Mouse (Mus musculus): ENCODE measurements around the gene 5730596B20Rik. TPM values are rescaled to one million over a fixed set of nuclear protein-coding genes. Genes with fewer than 3 reads are reported as not detected.

Gene 5730596B20Rik
- polyA plus RNA-seq, 1 experiment from 2014 or later, result 3.4 TPM

GRCm38 (mm10) chr6:52189172-52189591 lies 11.9 kb downstream of the 5730596B20Rik start:
- H3K9me3 ChIP-seq (ENCODE audit: control insufficient read depth, low read length), result no peaks in the 10 kb centered on the region
- 11% methylated on average over 5 of the region's 5 CpGs for WGBS
- peak overlapping the region; percentile 63 for H3K27ac ChIP-seq (ENCODE audit: low read depth, low read length)
- H3K4me3 ChIP-seq (ENCODE audit: low read length), result peak overlapping the region; percentile 18
- ATAC-seq, result no peak
- H3K36me3 ChIP-seq (ENCODE audit: control insufficient read depth, insufficient read depth, low read length), result no peaks in the 10 kb centered on the region
- peaks cover 41% of the 10 kb centered on the region for H3K27me3 ChIP-seq (replicated peaks; ENCODE audit: control insufficient read depth, insufficient read depth, low read length)
- H3K9ac ChIP-seq (ENCODE audit: low read depth, low read length), result peak overlapping the region; percentile 2
- no peaks in the 10 kb centered on the region; the same call in none of the 2 replicates for H3K4me1 ChIP-seq (ENCODE audit: control insufficient read depth, insufficient read depth, low read depth, low read length)
- H3K4me2 ChIP-seq (ENCODE audit: low read length), result peak overlapping the region; percentile 67

- peak overlapping the region; percentile 52 for H3K4me3 ChIP-seq (ENCODE audit: low read length)
- no peak for ATAC-seq
- no peaks in the 10 kb centered on the region; the same call in none of the 2 replicates for H3K4me1 ChIP-seq (ENCODE audit: control insufficient read depth, insufficient read depth, low read depth, low read length)
- no peaks in the 10 kb centered on the region for H3K36me3 ChIP-seq (ENCODE audit: control insufficient read depth, insufficient read depth, low read length)
- peak overlapping the region; percentile 13; the same call in 1 of the 2 replicates for H3K9ac ChIP-seq (ENCODE audit: low read depth, low read length)
- peak overlapping the region; percentile 92 for H3K27ac ChIP-seq (ENCODE audit: low read depth, low read length)
- H3K9me3 ChIP-seq (ENCODE audit: control insufficient read depth, low read length), result no peaks in the 10 kb centered on the region
- H3K27me3 ChIP-seq (replicated peaks; ENCODE audit: control insufficient read depth, insufficient read depth, low read length), result peaks cover 45% of the 10 kb centered on the region
- H3K4me2 ChIP-seq (ENCODE audit: low read length), result peak overlapping the region; percentile 67
- 14% methylated on average over 8 of the region's 8 CpGs for WGBS
Measured at GRCm38 (mm10) chr6:52189909-52190308, 12.6 kb downstream of the 5730596B20Rik start.

- no peak for ATAC-seq
- Histone ChIP-seq H3K4me1 (ENCODE audit: control insufficient read depth, insufficient read depth, low read depth, low read length) (no peaks in the 10 kb centered on the region; the same call in none of the 2 replicates), H3K4me3 (ENCODE audit: low read length) (peak overlapping the region; percentile 52), H3K27ac (ENCODE audit: low read depth, low read length) (peak overlapping the region; percentile 92), H3K9me3 (ENCODE audit: control insufficient read depth, low read length) (no peaks in the 10 kb centered on the region), H3K4me2 (ENCODE audit: low read length) (peak overlapping the region; percentile 67), H3K9ac (ENCODE audit: low read depth, low read length) (peak overlapping the region; percentile 72), H3K27me3 (replicated peaks; ENCODE audit: control insufficient read depth, insufficient read depth, low read length) (peaks cover 47% of the 10 kb centered on the region), H3K36me3 (ENCODE audit: control insufficient read depth, insufficient read depth, low read length) (no peaks in the 10 kb centered on the region)
- WGBS, result 3% methylated on average over 23 of the region's 23 CpGs
Measured at GRCm38 (mm10) chr6:52190410-52190809, 13.1 kb downstream of the 5730596B20Rik start.

- Histone ChIP-seq H3K4me1 (ENCODE audit: control insufficient read depth, insufficient read depth, low read depth, low read length) (no peaks in the 10 kb centered on the region; the same call in 1 of the 2 replicates), H3K9me3 (ENCODE audit: control insufficient read depth, low read length) (no peaks in the 10 kb centered on the region), H3K4me3 (ENCODE audit: low read length) (peak within 1 kb of the TSS; percentile 52), H3K27ac (ENCODE audit: low read depth, low read length) (peak within 1 kb of the TSS; percentile 92), H3K36me3 (ENCODE audit: control insufficient read depth, insufficient read depth, low read length) (no peaks in the 10 kb centered on the region), H3K27me3 (replicated peaks; ENCODE audit: control insufficient read depth, insufficient read depth, low read length) (peaks cover 45% of the 10 kb centered on the region), H3K9ac (ENCODE audit: low read depth, low read length) (peak within 1 kb of the TSS; percentile 72), H3K4me2 (ENCODE audit: low read length) (peak within 1 kb of the TSS; percentile 67)
- ATAC-seq, result peak; percentile 49; the same call in 1 of the 2 replicates
- WGBS, result under 1% methylated on average over 70 of the region's 102 CpGs
Measured at GRCm38 (mm10) chr6:52190906-52191810, 13.9 kb downstream of the 5730596B20Rik start, which contains the start of gene Hoxa4. Hoxa4 (minus strand) TSS chr6:52191753.

- Histone ChIP-seq H3K9me3 (ENCODE audit: control insufficient read depth, low read length) (no peaks in the 10 kb centered on the region), H3K9ac (ENCODE audit: low read depth, low read length) (peak overlapping the region; percentile 61), H3K27ac (ENCODE audit: low read depth, low read length) (peak overlapping the region; percentile 79), H3K4me3 (ENCODE audit: low read length) (peak overlapping the region; percentile 52), H3K4me2 (ENCODE audit: low read length) (peak overlapping the region; percentile 67), H3K4me1 (ENCODE audit: control insufficient read depth, insufficient read depth, low read depth, low read length) (no peaks in the 10 kb centered on the region; the same call in none of the 2 replicates), H3K27me3 (replicated peaks; ENCODE audit: control insufficient read depth, insufficient read depth, low read length) (peaks cover 45% of the 10 kb centered on the region), H3K36me3 (ENCODE audit: control insufficient read depth, insufficient read depth, low read length) (no peaks in the 10 kb centered on the region)
- 2% methylated on average over 45 of the region's 55 CpGs for WGBS
- ATAC-seq, result peak; percentile 74
Measured at GRCm38 (mm10) chr6:52191860-52192550, 14.7 kb downstream of the 5730596B20Rik start.

- Histone ChIP-seq H3K36me3 (ENCODE audit: control insufficient read depth, insufficient read depth, low read length) (no peaks in the 10 kb centered on the region), H3K27me3 (replicated peaks; ENCODE audit: control insufficient read depth, insufficient read depth, low read length) (peaks cover 49% of the 10 kb centered on the region), H3K4me1 (ENCODE audit: control insufficient read depth, insufficient read depth, low read depth, low read length) (no peaks in the 10 kb centered on the region; the same call in none of the 2 replicates), H3K9ac (ENCODE audit: low read depth, low read length) (no peak overlapping the region; the same call in 1 of the 2 replicates), H3K27ac (ENCODE audit: low read depth, low read length) (peak overlapping the region; percentile 44), H3K4me2 (ENCODE audit: low read length) (peak overlapping the region; percentile 18), H3K4me3 (ENCODE audit: low read length) (peak overlapping the region; percentile 4; the same call in 1 of the 2 replicates), H3K9me3 (ENCODE audit: control insufficient read depth, low read length) (no peaks in the 10 kb centered on the region)
- ATAC-seq, result no peak
- WGBS, result 7% methylated on average over 10 of the region's 10 CpGs
Measured at GRCm38 (mm10) chr6:52194690-52195089, 17.4 kb downstream of the 5730596B20Rik start.

GRCm38 (mm10) chr6:52196811-52197210 lies 19.5 kb downstream of the 5730596B20Rik start:
- peak overlapping the region; percentile 35 for H3K4me2 ChIP-seq (ENCODE audit: low read length)
- no peak overlapping the region for H3K9ac ChIP-seq (ENCODE audit: low read depth, low read length)
- H3K36me3 ChIP-seq (ENCODE audit: control insufficient read depth, insufficient read depth, low read length), result no peaks in the 10 kb centered on the region
- H3K9me3 ChIP-seq (ENCODE audit: control insufficient read depth, low read length), result no peaks in the 10 kb centered on the region
- H3K27me3 ChIP-seq (replicated peaks; ENCODE audit: control insufficient read depth, insufficient read depth, low read length), result peaks cover 57% of the 10 kb centered on the region
- H3K4me3 ChIP-seq (ENCODE audit: low read length), result no peak overlapping the region
- peak overlapping the region; percentile 20 for H3K27ac ChIP-seq (ENCODE audit: low read depth, low read length)
- no peak for ATAC-seq
- no peaks in the 10 kb centered on the region; the same call in 1 of the 2 replicates for H3K4me1 ChIP-seq (ENCODE audit: control insufficient read depth, insufficient read depth, low read depth, low read length)
- 9% methylated on average over 9 of the region's 9 CpGs for WGBS

- H3K4me3 ChIP-seq (ENCODE audit: low read length), result no peak overlapping the region
- H3K4me2 ChIP-seq (ENCODE audit: low read length), result peak overlapping the region; percentile 35
- no peaks in the 10 kb centered on the region; the same call in 1 of the 2 replicates for H3K4me1 ChIP-seq (ENCODE audit: control insufficient read depth, insufficient read depth, low read depth, low read length)
- WGBS, result 2% methylated on average over 10 of the region's 10 CpGs
- H3K27me3 ChIP-seq (replicated peaks; ENCODE audit: control insufficient read depth, insufficient read depth, low read length), result peaks cover 57% of the 10 kb centered on the region
- no peaks in the 10 kb centered on the region for H3K36me3 ChIP-seq (ENCODE audit: control insufficient read depth, insufficient read depth, low read length)
- no peak for ATAC-seq
- peak overlapping the region; percentile 70 for H3K27ac ChIP-seq (ENCODE audit: low read depth, low read length)
- no peak overlapping the region for H3K9ac ChIP-seq (ENCODE audit: low read depth, low read length)
- H3K9me3 ChIP-seq (ENCODE audit: control insufficient read depth, low read length), result no peaks in the 10 kb centered on the region
Measured at GRCm38 (mm10) chr6:52197271-52197670, 20.0 kb downstream of the 5730596B20Rik start.

All from hindbrain, embryonic 16.5 days (tissue).